Mouse (Mus musculus) left cerebral cortex, adult 2 months (tissue): ENCODE results near the gene Prpf4. TPM values are rescaled to one million over a fixed set of nuclear protein-coding genes. Genes with fewer than 3 reads are reported as not detected.

ENCODE experiments used
- DNase-seq, 2 experiments: peaks; one replicate each; pipeline ENCODE4 v3.0.0; 2021 to 2022; ENCODE audit warnings: low spot score in 2 of 2, mixed read lengths in 1 of 2; ENCODE audit errors: extremely low spot score in 1 of 2
- H3K27ac ChIP-seq: fragments of 200-600 bp; 2 replicates; pipeline ENCODE4 v1.8.1; 2022
- H3K4me3 ChIP-seq: fragments of 200-600 bp; 2 replicates; pipeline ENCODE4 v1.8.1; 2022
- CTCF ChIP-seq: fragments of 200-600 bp; IDR thresholded peaks from 2 replicates; pipeline ENCODE4 v1.8.1; 2022; ENCODE audit warnings: antibody characterized with exemption, mild to moderate bottlenecking, moderate library complexity
- intact Hi-C: fragments of 180-260 bp; cut with DNase I; formaldehyde crosslinking; loops from one replicate; pipeline ENCODE4 v1.15.1; 2025
- long read RNA-seq, 2 experiments: library from polyadenylated mRNA; stranded (forward); transcript quantifications; one replicate each; pipeline ENCODE4 v2.0.0; 2021; ENCODE audit warnings: borderline mapping rate in 2 of 2
- total RNA-seq, 2 experiments: library from RNA; stranded (reverse); gene quantifications; 2 replicates each; pipeline ENCODE4 v1.2.3; 2021

Gene Prpf4
- total RNA-seq: 10 to 100 TPM; 12.1 to 14.4 TPM
- long read RNA-seq, experiment 1, full-length matches to known transcripts: 18 of 20 reads
- long read RNA-seq, experiment 1, partial matches to known transcripts: 0 of 20 reads
- long read RNA-seq, experiment 1, other reads (novel, unspliced or antisense): 2 of 20 reads
- long read RNA-seq, experiment 2, full-length matches to known transcripts: 11 of 18 reads
- long read RNA-seq, experiment 2, partial matches to known transcripts: 1 of 18 reads
- long read RNA-seq, experiment 2, other reads (novel, unspliced or antisense): 6 of 18 reads

GRCm38 (mm10) chr4:62408601-62409282, at the start of gene Prpf4, which contains the start of gene Cdc26:
TSS of gene Prpf4 (plus strand) at chr4:62408797.
TSS of gene Cdc26 (minus strand) at chr4:62408642.
- DNase-seq: peak; percentile 95 to 97
- Histone ChIP-seq H3K4me3 (peak within 1 kb of the TSS; percentile 95), H3K27ac (peak within 1 kb of the TSS; percentile 79)
- intact Hi-C loops: loop anchor here (2.0 to 5.0 kb wide), 4 partner anchors 48 to 201 kb away; partner anchors contain the start of genes Alad, Fkbp15, Hdhd3 and Slc31a1
- TF ChIP-seq CTCF: no peak

GRCm38 (mm10) chr4:62359256-62359775, 49.3 kb upstream of the Prpf4 start:
- intact Hi-C loops: no loop called here
- Histone ChIP-seq H3K4me3 (peak overlapping the region; percentile 75), H3K27ac (peak overlapping the region; percentile 93)
- no peak for DNase-seq
- no peak for TF ChIP-seq CTCF

DNA sequence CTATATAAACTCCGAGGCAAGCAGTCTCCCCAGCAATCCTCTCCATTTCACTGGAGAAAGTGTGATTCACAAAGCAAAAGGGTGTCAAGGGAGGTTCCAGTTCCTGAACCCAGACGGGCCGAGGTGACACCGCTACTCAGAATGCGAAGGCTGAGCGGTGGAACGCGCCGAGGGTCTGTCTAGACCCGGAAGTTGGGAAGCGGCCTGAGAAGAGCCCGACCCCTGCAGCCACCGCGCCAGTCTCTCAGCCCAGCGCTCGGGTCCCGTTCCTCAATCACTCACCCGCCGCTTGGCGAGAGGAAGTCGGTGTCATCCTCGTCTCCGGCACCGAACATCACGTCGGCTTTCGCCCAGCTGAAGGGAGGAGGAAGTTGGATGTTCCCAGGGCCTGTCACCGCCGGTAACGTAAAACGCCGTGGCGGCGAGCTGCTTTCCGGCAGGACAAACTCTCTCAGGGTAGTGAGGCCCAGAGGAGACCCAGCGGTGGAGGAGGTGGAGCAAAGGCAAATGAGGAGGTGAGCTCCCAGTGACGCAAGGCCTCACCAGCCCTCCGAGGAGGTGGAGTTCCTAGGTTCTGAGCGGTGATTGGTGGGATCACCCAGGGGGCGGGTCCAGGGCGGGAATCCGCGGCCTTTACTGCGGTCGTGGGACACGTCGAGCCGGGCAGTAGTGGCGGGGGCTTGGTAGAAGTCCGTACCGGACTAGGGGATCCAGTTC, 48.4 kb upstream of the Prpf4 start, which contains the start of the genes Fkbp15 and Slc31a1:
Fkbp15 (minus strand) TSS at position 461 of the 717 bp plus-strand sequence.
Slc31a1 (plus strand) TSS at position 640 of the 717 bp plus-strand sequence.
- intact Hi-C loops: loop anchor here (2.0 kb wide), 1 partner anchor 49 kb away; the partner anchor contains the start of genes Cdc26 and Prpf4
- DNase-seq: peak; percentile 96 to 97
- peak within 1 kb of the TSS; percentile 75 for H3K4me3 ChIP-seq
- H3K27ac ChIP-seq: peak within 1 kb of the TSS; percentile 93
- TF ChIP-seq CTCF: no peak

DNA sequence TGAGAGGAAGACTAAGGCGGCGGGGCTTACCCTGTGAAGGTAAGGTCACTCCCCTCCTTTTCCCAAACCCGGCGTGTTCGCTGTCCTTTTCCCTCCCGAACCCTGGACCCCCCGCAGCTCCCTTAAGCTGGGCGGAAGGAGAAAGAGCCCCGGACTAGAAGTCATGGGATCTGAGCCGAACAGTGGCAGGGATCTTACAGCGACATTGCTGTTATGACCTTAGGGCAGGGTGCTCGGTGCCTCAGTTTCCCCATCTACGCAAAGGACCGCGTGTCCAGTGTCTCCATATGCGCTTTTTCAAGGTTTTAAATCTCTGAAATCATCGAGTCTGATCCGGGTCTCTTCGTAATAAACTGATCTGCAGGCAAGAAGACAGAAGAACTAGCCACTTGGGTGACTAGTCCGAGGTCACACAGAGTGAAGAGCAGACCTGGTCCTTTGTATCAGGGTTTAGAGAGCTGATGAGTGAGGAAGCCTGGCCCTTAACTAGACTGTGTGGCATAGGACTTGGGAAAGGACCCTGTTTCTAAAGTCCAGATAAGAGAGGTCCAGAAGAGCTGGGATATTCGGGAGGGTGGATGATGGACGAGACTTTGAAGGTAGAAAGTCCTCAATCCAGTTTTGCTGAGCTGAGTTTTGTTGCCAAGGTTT, 47.7 kb upstream of the Prpf4 start:
- Histone ChIP-seq H3K4me3 (peak overlapping the region; percentile 75), H3K27ac (peak overlapping the region; percentile 73)
- TF ChIP-seq CTCF: no peak
- intact Hi-C loops: loop anchor here (2.0 kb wide), 1 partner anchor 48 kb away; the partner anchor contains the start of genes Cdc26 and Prpf4
- DNase-seq: no peak

GRCm38 (mm10) chr4:62361571-62361970, 47.0 kb upstream of the Prpf4 start:
- peak overlapping the region; percentile 75 for H3K4me3 ChIP-seq
- no peak for TF ChIP-seq CTCF
- H3K27ac ChIP-seq: no peak overlapping the region
- no peak for DNase-seq
- intact Hi-C loops: loop anchor here (2.0 kb wide), 1 partner anchor 47 kb away; the partner anchor contains the start of genes Cdc26 and Prpf4

DNA sequence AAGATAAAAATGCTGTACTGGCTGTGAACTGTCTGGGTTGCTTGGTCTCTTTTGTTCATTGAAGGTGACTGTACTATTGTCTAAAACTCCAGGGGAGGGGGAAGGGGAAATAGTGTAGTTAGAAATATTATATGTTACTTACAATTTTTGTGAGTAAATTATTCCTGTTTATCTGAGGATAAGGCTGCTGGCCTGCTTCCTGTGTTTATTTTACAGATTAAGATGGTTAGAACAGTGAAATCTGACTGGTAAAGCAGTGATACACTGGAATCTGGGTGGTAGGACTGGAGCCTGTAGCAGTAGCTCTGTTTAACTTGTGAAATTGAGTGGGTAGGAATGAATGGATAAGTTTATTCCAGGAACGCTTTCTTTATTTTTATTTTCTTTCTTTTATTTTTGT, 46.6 kb upstream of the Prpf4 start:
- intact Hi-C loops: loop anchor here (2.0 kb wide), 1 partner anchor 47 kb away; the partner anchor contains the start of genes Cdc26 and Prpf4

GRCm38 (mm10) chr4:62362437-62362836, 46.2 kb upstream of the Prpf4 start:
- intact Hi-C loops: no loop called here

More for the DNA sequence above, 46.6 kb upstream of the Prpf4 start:
- H3K4me3 ChIP-seq: no peak overlapping the region
- no peak for DNase-seq
- no peak overlapping the region for H3K27ac ChIP-seq
- TF ChIP-seq CTCF: no peak

DNA sequence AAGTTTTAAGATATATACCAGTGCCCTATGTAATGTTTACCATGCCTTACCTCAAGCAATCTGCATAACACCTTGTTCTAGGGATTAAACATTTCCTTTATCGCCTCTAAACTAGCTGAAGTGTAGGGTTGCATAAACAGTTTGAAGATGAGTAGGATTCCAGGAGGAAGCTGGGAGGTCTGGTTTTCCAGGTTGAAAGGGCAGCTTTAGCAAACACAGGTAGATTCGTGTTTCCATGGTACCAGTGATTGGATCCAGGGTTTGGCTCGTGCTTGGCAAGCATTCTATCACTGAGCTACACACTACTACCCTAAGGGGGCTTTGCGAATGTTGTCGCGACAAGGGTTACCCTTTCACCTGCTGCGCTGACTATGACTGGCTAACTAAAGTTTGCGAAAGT, 44.3 kb upstream of the Prpf4 start:
- no peak for DNase-seq
- TF ChIP-seq CTCF: no peak
- intact Hi-C loops: no loop called here
- no peak overlapping the region for H3K27ac ChIP-seq
- no peak overlapping the region for H3K4me3 ChIP-seq

More at GRCm38 (mm10) chr4:62362437-62362836, 46.2 kb upstream of the Prpf4 start:
- DNase-seq: no peak
- no peak for TF ChIP-seq CTCF
- Histone ChIP-seq H3K27ac (no peak overlapping the region), H3K4me3 (no peak overlapping the region)

DNA sequence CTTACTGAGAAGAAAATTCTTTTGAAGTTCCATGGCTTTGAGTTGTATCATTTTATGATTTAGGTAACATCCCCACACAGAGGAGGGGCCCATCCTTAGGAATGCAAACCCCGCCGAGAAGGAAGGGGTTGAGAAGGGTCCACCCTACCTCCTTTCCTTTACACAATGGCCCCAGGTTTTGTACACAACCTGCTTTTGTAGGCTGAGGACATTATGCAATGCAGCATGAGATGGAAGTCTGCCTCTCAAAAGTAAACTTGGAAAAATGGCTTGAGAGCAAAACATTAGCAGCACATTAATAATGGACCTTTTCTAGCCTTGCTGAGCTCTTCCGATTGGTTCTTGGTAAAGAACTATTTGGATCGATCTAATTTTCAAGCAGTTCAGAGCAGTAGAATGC, 42.3 kb upstream of the Prpf4 start:
- Histone ChIP-seq H3K27ac (0 out of 2 replicates have a peak overlapping the region, but pooled peaks have one; percentile 22), H3K4me3 (no peak overlapping the region)
- intact Hi-C loops: no loop called here
- DNase-seq: no peak
- no peak for TF ChIP-seq CTCF

DNA sequence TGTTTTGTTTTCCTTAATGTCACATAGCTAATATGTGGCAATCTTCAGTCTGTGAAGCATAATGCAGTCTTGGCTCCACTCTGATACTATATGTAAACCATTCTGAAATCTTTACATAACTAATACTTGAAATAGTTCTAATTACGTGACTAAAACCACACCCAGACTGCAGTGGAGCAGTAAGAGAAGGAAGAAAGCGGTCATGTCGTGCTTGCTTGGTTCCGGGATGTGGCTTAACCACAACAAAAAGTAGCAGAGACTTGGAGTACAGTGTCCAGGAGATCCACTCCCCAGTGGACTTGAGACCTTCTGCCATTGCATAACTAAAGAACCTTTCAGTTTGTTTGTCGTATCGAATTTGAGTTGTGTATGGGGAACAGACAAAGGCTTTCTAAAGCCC, 41.0 kb upstream of the Prpf4 start:
- intact Hi-C loops: no loop called here
- H3K27ac ChIP-seq: 0 out of 2 replicates have a peak overlapping the region, but pooled peaks have one; percentile 36
- no peak for DNase-seq
- H3K4me3 ChIP-seq: no peak overlapping the region
- TF ChIP-seq CTCF: no peak

GRCm38 (mm10) chr4:62369091-62369490, 39.5 kb upstream of the Prpf4 start:
- no peak for TF ChIP-seq CTCF
- no peak for DNase-seq
- intact Hi-C loops: no loop called here
- Histone ChIP-seq H3K4me3 (no peak overlapping the region), H3K27ac (no peak overlapping the region)
